Mouse (Mus musculus) hindbrain, postnatal 0 days (tissue): ENCODE data around the gene Majin. TPM values are rescaled to one million over a fixed set of nuclear protein-coding genes. Genes with fewer than 3 reads are reported as not detected.

Experiments used
- ATAC-seq: fragments of 200-750 bp; cut with Nextera tagmentation; 2 replicates; pipeline ENCODE4 v1.8.0; 2017; ENCODE audit warnings: mild to moderate bottlenecking, moderate TSS enrichment, moderate library complexity
- DNase-seq: peaks from one replicate; pipeline ENCODE4 v3.0.0-alpha.2; 2015; ENCODE audit warnings: low spot score
- H3K27ac ChIP-seq: fragments of 300-500 bp; sonication (generic); 2 replicates; pipeline ENCODE4 v1.5.1; 2014; ENCODE audit warnings: mild to moderate bottlenecking
- H3K27me3 ChIP-seq: fragments of 300-500 bp; sonication (generic); 2 replicates; pipeline ENCODE4 v1.6.1; 2014; ENCODE audit warnings: low read length, mixed read lengths; ENCODE audit not compliant: insufficient read depth
- H3K36me3 ChIP-seq: fragments of 300-500 bp; sonication (generic); 2 replicates; pipeline ENCODE4 v1.6.1; 2014; ENCODE audit warnings: low read length, mixed read lengths; ENCODE audit not compliant: insufficient read depth
- H3K4me1 ChIP-seq: fragments of 300-500 bp; sonication (generic); 2 replicates; pipeline ENCODE4 v1.6.1; 2014; ENCODE audit warnings: antibody characterized with exemption, low read length, mixed read lengths; ENCODE audit not compliant: insufficient read depth
- H3K4me2 ChIP-seq: fragments of 300-500 bp; sonication (generic); 2 replicates; pipeline ENCODE4 v1.6.1; 2014; ENCODE audit warnings: low read depth, mild to moderate bottlenecking, low read length, moderate library complexity, mixed read lengths
- H3K4me3 ChIP-seq: fragments of 300-500 bp; sonication (generic); 2 replicates; pipeline ENCODE4 v1.5.1; 2014; ENCODE audit warnings: low read length
- H3K9ac ChIP-seq: fragments of 300-500 bp; sonication (generic); replicated peaks from 2 replicates; pipeline ENCODE4 v1.6.1; 2014; ENCODE audit warnings: mild to moderate bottlenecking, low read length, moderate library complexity, mixed read lengths
- H3K9me3 ChIP-seq: fragments of 300-500 bp; sonication (generic); 2 replicates; pipeline ENCODE4 v1.6.1; 2016; ENCODE audit warnings: low read length, mixed read lengths
- CTCF ChIP-seq: IDR thresholded peaks from 2 replicates; pipeline ENCODE4 v1.5.1; 2016; ENCODE audit warnings: antibody characterized with exemption, control low read depth, low read depth
- WGBS: fragments of 180-500 bp; shearing (Covaris S2); extraction: QIAGEN DNeasy Blood & Tissue Kit; methylation state at CpG from one replicate; pipeline ENCODE4 v1.1.7; 2014; 5-methylcytosine and 5-hydroxymethylcytosine counted together
- polyA plus RNA-seq: library from polyadenylated mRNA; unstranded; fragments of >200 nt; fragmentation: Nextera tagmentation; extraction: Ambion mirVana; gene quantifications from 2 replicates; pipeline ENCODE4 v1.2.1, GENCODE M21; 2015
- total RNA-seq: library from RNA; depleted of rRNA; stranded (reverse); fragments of >200 nt; gene quantifications from 2 replicates; pipeline ENCODE4 v1.2.3, GENCODE M21; 2014

Majin gene
- total and polyA plus RNA-seq, 2 experiments from 2014 or later = not detected

DNA sequence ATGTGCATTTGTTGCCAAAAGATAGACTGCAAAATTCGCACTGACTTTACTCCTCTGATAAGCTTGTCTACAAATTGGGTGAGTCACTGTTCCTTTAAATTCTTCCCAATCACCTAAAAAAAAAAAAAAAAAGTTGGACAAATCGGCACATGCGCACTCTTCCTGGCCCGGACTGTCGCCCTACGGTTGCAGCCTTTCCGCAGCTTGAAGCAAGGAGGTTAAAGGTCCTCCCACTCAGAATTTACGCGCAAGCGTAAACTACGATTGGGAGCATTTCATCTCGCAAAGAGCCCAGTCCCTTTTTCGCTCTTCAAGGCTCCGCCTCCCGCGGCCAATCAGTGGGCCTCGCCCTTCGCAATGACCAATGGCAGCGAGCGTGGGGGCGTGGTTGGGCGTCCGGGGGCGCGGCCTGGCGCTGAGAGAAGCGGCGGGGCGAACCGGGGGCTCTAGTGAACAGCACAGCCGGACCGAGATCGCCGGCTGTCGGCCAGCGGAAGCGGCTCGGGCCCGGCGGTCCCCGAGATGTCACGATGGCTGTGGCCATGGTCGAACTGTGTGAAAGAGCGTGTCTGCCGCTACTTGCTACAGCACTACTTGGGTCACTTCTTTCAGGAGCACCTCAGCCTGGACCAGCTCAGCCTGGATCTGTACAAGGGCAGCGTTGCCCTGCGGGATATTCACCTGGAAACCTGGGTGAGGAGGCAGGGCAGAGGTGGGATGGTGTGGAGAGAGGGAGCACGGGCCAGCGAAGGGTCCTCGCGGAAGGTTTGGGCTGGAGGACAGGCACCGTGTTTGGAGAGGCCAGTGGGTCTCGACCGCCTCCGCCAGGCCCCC, 57.3 kb downstream of the Majin start, which contains the start of gene Atg2a:
Atg2a (plus strand) TSS at position 395 of the 834 bp plus-strand sequence.
- peak within 1 kb of the TSS; percentile 93 for H3K9ac ChIP-seq
- ATAC-seq = peak; percentile 96
- peak within 1 kb of the TSS; percentile 79 for H3K4me2 ChIP-seq
- H3K4me3 ChIP-seq = peak within 1 kb of the TSS; percentile 86
- H3K36me3 ChIP-seq = peaks cover 22% of the 10 kb centered on the region; the same call in 1 of the 2 replicates
- H3K4me1 ChIP-seq = peaks cover 8% of the 10 kb centered on the region; the same call in 1 of the 2 replicates
- TF ChIP-seq CTCF = peak; percentile 19
- H3K27me3 ChIP-seq = no peaks in the 10 kb centered on the region
- DNase-seq = peak; percentile 100
- peak within 1 kb of the TSS; percentile 77 for H3K27ac ChIP-seq
- WGBS = under 1% methylated on average over 55 of the region's 55 CpGs
- H3K9me3 ChIP-seq = no peaks in the 10 kb centered on the region

DNA sequence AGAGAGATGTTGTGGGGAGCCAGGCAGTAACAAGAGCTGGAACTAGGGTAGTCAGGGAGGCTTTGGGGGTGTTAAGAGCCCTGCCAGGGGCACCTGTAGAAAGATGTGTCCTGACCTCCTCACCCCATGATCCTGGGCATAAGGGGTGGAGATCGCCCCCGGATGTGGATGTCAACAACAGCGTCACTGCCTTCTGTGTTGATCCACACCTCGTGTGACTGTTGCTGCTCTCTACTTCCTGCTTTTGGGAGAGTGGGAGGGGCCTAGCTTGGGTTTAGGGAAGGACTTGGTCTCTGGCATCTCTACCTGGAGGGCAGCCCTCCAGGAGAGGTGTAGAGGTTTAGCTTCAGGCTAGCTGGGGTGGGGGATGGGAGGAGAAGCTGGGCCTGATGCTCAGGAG, 58.1 kb downstream of the Majin start:
- no peak for TF ChIP-seq CTCF
- Histone ChIP-seq H3K27ac (peak overlapping the region; percentile 77), H3K36me3 (peaks cover 28% of the 10 kb centered on the region; the same call in 1 of the 2 replicates), H3K4me2 (peak overlapping the region; percentile 79), H3K27me3 (no peaks in the 10 kb centered on the region), H3K4me1 (peaks cover 7% of the 10 kb centered on the region; the same call in 1 of the 2 replicates), H3K4me3 (peak overlapping the region; percentile 86), H3K9me3 (no peaks in the 10 kb centered on the region), H3K9ac (peak overlapping the region; percentile 93)
- 0 out of 2 replicates have a peak, but pooled peaks have one; percentile 8 for ATAC-seq
- 1% methylated on average over 4 of the region's 4 CpGs for WGBS
- DNase-seq = peak; percentile 49

DNA sequence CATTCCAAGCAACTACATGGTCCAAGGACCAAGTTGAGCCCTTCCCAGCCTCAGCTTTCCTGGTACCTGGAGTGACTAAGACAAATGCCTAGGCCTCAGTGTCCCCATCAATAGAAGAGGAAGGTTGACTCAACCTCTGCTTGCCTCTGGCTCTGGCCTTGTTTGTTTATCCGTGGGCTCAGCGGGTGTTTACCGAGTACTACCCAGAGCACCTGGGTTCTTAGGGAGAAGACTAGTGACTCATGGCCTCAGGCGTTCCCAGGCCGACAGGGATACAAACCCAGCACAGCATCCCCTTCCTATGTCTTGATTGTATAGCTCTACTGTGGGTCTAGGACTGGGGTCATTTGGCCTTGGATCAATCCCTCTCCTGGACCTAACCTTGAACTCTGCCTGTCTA, 59.0 kb downstream of the Majin start:
- Histone ChIP-seq H3K4me3 (no peak overlapping the region), H3K27me3 (no peaks in the 10 kb centered on the region), H3K27ac (no peak overlapping the region), H3K36me3 (peaks cover 37% of the 10 kb centered on the region), H3K9ac (no peak overlapping the region), H3K4me2 (no peak overlapping the region), H3K4me1 (peaks cover 7% of the 10 kb centered on the region; the same call in 1 of the 2 replicates), H3K9me3 (no peaks in the 10 kb centered on the region)
- 82% methylated on average over 5 of the region's 5 CpGs for WGBS
- TF ChIP-seq CTCF = no peak
- DNase-seq (no peak), ATAC-seq (no peak)

DNA sequence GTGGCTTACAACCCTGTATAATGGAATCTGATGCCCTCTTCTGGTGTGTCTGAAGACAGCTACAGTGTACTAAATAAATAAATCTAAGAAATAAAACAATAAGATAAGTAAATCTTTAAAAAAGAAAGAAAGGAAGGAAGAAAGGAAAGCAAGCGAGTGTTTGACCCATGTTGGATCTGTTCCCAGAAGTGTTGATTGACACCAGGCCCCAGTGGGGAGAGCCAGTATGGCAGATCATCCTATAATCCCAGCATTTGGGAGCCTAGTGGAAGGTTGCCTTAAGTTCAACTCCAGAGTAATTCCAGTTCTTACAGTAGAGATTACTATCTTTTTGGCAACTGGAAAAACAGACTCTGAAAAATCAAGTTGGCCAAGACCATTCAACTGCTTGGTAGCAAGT, 61.6 kb downstream of the Majin start:
- DNase-seq = no peak
- no peak overlapping the region for H3K9ac ChIP-seq
- H3K4me1 ChIP-seq = peaks cover 7% of the 10 kb centered on the region; the same call in 1 of the 2 replicates
- no peak for TF ChIP-seq CTCF
- 51% methylated on average over 1 of the region's 1 CpGs for WGBS
- no peaks in the 10 kb centered on the region for H3K27me3 ChIP-seq
- no peak for ATAC-seq
- no peak overlapping the region for H3K4me2 ChIP-seq
- no peaks in the 10 kb centered on the region for H3K9me3 ChIP-seq
- no peak overlapping the region for H3K4me3 ChIP-seq
- no peak overlapping the region for H3K27ac ChIP-seq
- H3K36me3 ChIP-seq = peaks cover 52% of the 10 kb centered on the region

DNA sequence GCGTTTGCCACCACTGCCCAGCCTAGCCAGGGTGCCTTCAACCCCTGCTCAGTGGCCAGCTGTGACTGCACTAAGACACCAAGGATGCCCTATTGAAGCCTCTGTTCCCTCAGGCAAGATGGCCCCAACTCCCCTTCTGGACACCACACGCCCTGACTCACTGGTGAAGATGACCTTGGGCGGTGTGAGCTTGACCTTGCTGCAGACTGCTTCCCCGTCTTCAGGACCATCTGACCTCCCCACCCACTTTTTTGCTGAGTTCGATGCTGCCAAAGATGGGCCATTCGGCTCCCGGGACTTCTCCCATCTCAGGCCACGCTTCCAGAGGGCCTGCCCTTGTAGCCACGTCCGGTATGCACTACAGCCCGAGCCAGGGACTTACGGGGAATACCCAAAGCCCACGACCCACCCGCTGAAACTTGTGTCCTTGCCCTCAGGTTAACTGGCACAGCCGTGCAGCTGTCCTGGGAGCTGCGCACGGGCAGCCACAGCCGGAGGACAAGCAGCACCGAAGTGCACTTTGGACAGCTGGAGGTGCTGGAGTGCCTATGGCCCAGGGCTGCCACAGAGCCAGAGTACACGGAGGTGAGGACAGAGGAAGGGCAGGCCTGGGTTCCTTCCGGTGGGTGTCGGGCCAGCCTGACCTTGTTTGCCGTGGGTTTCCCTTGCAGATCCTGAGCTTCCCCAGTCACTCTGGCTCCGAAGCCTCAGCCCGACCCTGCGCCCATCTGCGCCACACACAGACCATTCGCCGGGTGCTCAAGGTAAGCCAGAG, 63.5 kb downstream of the Majin start:
- no peak for TF ChIP-seq CTCF
- no peaks in the 10 kb centered on the region for H3K9me3 ChIP-seq
- H3K27me3 ChIP-seq = no peaks in the 10 kb centered on the region
- H3K4me3 ChIP-seq = no peak overlapping the region
- H3K4me1 ChIP-seq = peaks cover 2% of the 10 kb centered on the region; the same call in 1 of the 2 replicates
- no peak overlapping the region for H3K4me2 ChIP-seq
- 94% methylated on average over 29 of the region's 29 CpGs for WGBS
- DNase-seq (no peak), ATAC-seq (no peak)
- no peak overlapping the region for H3K27ac ChIP-seq
- H3K9ac ChIP-seq = no peak overlapping the region
- peaks cover 70% of the 10 kb centered on the region for H3K36me3 ChIP-seq

DNA sequence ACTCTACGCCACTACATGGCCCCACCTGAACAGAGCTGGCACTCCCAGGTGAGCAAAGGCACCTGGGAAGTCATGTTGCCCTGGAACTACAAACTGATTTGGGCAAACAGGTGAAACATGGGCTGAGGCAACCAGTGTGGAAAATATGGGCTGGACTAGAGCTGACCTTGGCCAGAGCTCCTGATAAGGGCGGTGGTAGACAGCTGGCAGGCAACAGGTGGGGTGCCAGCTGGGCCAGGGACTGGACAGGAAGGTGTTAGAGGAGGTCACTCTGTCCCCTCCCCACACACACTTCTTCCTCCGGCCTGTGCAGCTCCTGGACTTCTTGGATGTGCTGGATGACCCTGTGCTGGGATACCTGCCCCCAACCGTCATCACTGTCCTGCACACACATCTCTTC, 68.8 kb downstream of the Majin start:
- Histone ChIP-seq H3K4me2 (no peak overlapping the region), H3K4me1 (no peaks in the 10 kb centered on the region)

More for the DNA sequence above, 68.8 kb downstream of the Majin start:
- no peaks in the 10 kb centered on the region for H3K27me3 ChIP-seq
- no peak overlapping the region for H3K9ac ChIP-seq
- no peak for TF ChIP-seq CTCF
- H3K27ac ChIP-seq = no peak overlapping the region
- H3K36me3 ChIP-seq = peaks cover 72% of the 10 kb centered on the region
- ATAC-seq = no peak
- no peak for DNase-seq
- 90% methylated on average over 4 of the region's 4 CpGs for WGBS
- H3K4me3 ChIP-seq = no peak overlapping the region
- H3K9me3 ChIP-seq = no peaks in the 10 kb centered on the region
